Mouse (Mus musculus) common myeloid progenitor, adult 5-6 weeks (primary cell): Measurements from ENCODE around the gene Eloa. TPM values are rescaled to one million over a fixed set of nuclear protein-coding genes. Genes with fewer than 3 reads are reported as not detected.
A peak's percentile ranks its signal among the peaks of the same experiment; 100 is the strongest.

Experiments used
- ATAC-seq: replicated peaks from 2 replicates; pipeline ENCODE4 v1.8.0; 2016; ENCODE audit warnings: low read depth, mild to moderate bottlenecking, moderate TSS enrichment, inconsistent platforms; ENCODE audit not compliant: poor library complexity, severe bottlenecking
- total RNA-seq: library from RNA; stranded (forward); fragments of 200-1000, 187-1606 nt; gene quantifications from 2 replicates; pipeline ENCODE4 v1.2.3, GENCODE M21; 2017

The Eloa gene
- total RNA-seq, 1 experiment from 2014 or later: 52.5 TPM

GRCm38 (mm10) chr4:135962946-135963345 lies 58.6 kb downstream of the Eloa start:
- no peak for ATAC-seq

- ATAC-seq: no peak
Measured at GRCm38 (mm10) chr4:135962198-135962597, 59.4 kb downstream of the Eloa start.

- no peak for ATAC-seq
Measured at GRCm38 (mm10) chr4:135961709-135962108, 59.9 kb downstream of the Eloa start.

- peak; percentile 55 for ATAC-seq
Measured at GRCm38 (mm10) chr4:135960717-135961116, 60.8 kb downstream of the Eloa start.

- ATAC-seq: no peak
Measured at GRCm38 (mm10) chr4:135958354-135958753, 63.2 kb downstream of the Eloa start.

- ATAC-seq: no peak
Measured at GRCm38 (mm10) chr4:135955886-135956285, 65.7 kb downstream of the Eloa start.

GRCm38 (mm10) chr4:135954241-135954640 lies 67.3 kb downstream of the Eloa start:
- peak; percentile 77 for ATAC-seq

Other genes with a start within 250 kb of the Eloa start
- 292 and 303 TPM in 2 replicates for gene Srsf10, start 166.0 kb downstream of the Eloa start, total RNA-seq
- gene Pnrc2, start 147.9 kb downstream of the Eloa start, total RNA-seq: 146 and 189 TPM in 2 replicates
- 9.4 and 10.9 TPM in 2 replicates for gene Cnr2, start 126.4 kb downstream of the Eloa start, total RNA-seq
- 70.8 and 71.5 TPM in 2 replicates for gene Fuca1, start 101.0 kb downstream of the Eloa start, total RNA-seq
- 23.8 and 48.2 TPM in 2 replicates for gene Hmgcl, start 75.3 kb downstream of the Eloa start, total RNA-seq
- gene Gale, start 58.0 kb downstream of the Eloa start, total RNA-seq: 4.1 and 4.2 TPM in 2 replicates
- gene Lypla2, start 49.1 kb downstream of the Eloa start, total RNA-seq: 11.0 and 16.1 TPM in 2 replicates
- 21.1 and 30.6 TPM in 2 replicates for gene Pithd1, start 34.5 kb downstream of the Eloa start, total RNA-seq
- gene Rpl11, start 31.7 kb upstream of the Eloa start, total RNA-seq: 1,101 and 1,166 TPM in 2 replicates
- 2.2 TPM in 1 of 2 replicates, not detected in the other for gene Id3, start 121.7 kb upstream of the Eloa start, total RNA-seq
- 4.3 and 6.8 TPM in 2 replicates for gene E2f2, start 150.6 kb upstream of the Eloa start, total RNA-seq
- gene Asap3, start 184.6 kb upstream of the Eloa start, total RNA-seq: not detected in 2 replicates
- not detected in 2 replicates for gene Tcea3, start 226.0 kb upstream of the Eloa start, total RNA-seq